Mouse (Mus musculus): Measurements from ENCODE around the gene 4930595D18Rik. TPM values are rescaled to one million over a fixed set of nuclear protein-coding genes. Genes with fewer than 3 reads are reported as not detected.
A peak's percentile ranks its signal among the peaks of the same experiment; 100 is the strongest.

4930595D18Rik gene
- polyA plus RNA-seq, 1 experiment from 2014 or later: not detected

- Histone ChIP-seq H3K4me1 (peaks cover 15% of the 10 kb centered on the region), H3K9me3 (no peaks in the 10 kb centered on the region), H3K4me3 (no peak overlapping the region), H3K9ac (replicated peaks) (no peak overlapping the region), H3K36me3 (no peaks in the 10 kb centered on the region), H3K4me2 (replicated peaks) (no peak overlapping the region), H3K27me3 (no peaks in the 10 kb centered on the region), H3K27ac (replicated peaks) (no peak overlapping the region)
- ATAC-seq (replicated peaks): no peak
- 13% methylated on average over 6 of the region's 6 CpGs for WGBS
Observed at GRCm38 (mm10) chr12:111150236-111150596, 34.1 kb downstream of the 4930595D18Rik start.

GRCm38 (mm10) chr12:111149495-111150235 lies 34.6 kb downstream of the 4930595D18Rik start:
- Histone ChIP-seq H3K9ac (replicated peaks) (no peak overlapping the region), H3K36me3 (no peaks in the 10 kb centered on the region), H3K4me2 (replicated peaks) (no peak overlapping the region), H3K9me3 (no peaks in the 10 kb centered on the region), H3K27ac (replicated peaks) (no peak overlapping the region), H3K4me1 (peaks cover 21% of the 10 kb centered on the region), H3K27me3 (no peaks in the 10 kb centered on the region), H3K4me3 (no peak overlapping the region)
- ATAC-seq (replicated peaks): no peak
- WGBS: 72% methylated on average over 17 of the region's 17 CpGs

GRCm38 (mm10) chr12:111145269-111145668 lies 39.0 kb downstream of the 4930595D18Rik start:
- H3K4me2 ChIP-seq (replicated peaks): no peak overlapping the region
- no peaks in the 10 kb centered on the region for H3K36me3 ChIP-seq
- H3K9me3 ChIP-seq: no peaks in the 10 kb centered on the region
- WGBS: 43% methylated on average over 9 of the region's 9 CpGs
- H3K4me3 ChIP-seq: no peak overlapping the region
- H3K4me1 ChIP-seq: peaks cover 31% of the 10 kb centered on the region
- H3K27ac ChIP-seq (replicated peaks): peak overlapping the region; percentile 36
- H3K27me3 ChIP-seq: no peaks in the 10 kb centered on the region
- peak; percentile 43 for ATAC-seq (replicated peaks)
- no peak overlapping the region for H3K9ac ChIP-seq (replicated peaks)

GRCm38 (mm10) chr12:111144598-111144997 lies 39.7 kb downstream of the 4930595D18Rik start:
- H3K4me1 ChIP-seq: peaks cover 31% of the 10 kb centered on the region
- no peaks in the 10 kb centered on the region for H3K27me3 ChIP-seq
- no peaks in the 10 kb centered on the region for H3K9me3 ChIP-seq
- H3K27ac ChIP-seq (replicated peaks): no peak overlapping the region
- no peak overlapping the region for H3K4me3 ChIP-seq
- ATAC-seq (replicated peaks): no peak
- H3K36me3 ChIP-seq: no peaks in the 10 kb centered on the region
- WGBS: 89% methylated on average over 2 of the region's 2 CpGs
- no peak overlapping the region for H3K4me2 ChIP-seq (replicated peaks)
- no peak overlapping the region for H3K9ac ChIP-seq (replicated peaks)

- Histone ChIP-seq H3K27me3 (no peaks in the 10 kb centered on the region), H3K9ac (replicated peaks) (0 out of 2 replicates have a peak overlapping the region, but pooled peaks have one; percentile 5), H3K4me3 (0 out of 2 replicates have a peak overlapping the region, but pooled peaks have one; percentile 3), H3K4me2 (replicated peaks) (peak overlapping the region; percentile 33), H3K9me3 (no peaks in the 10 kb centered on the region), H3K36me3 (no peaks in the 10 kb centered on the region), H3K4me1 (peaks cover 31% of the 10 kb centered on the region), H3K27ac (replicated peaks) (peak overlapping the region; percentile 83)
- peak; percentile 49 for ATAC-seq (replicated peaks)
- 46% methylated on average over 16 of the region's 16 CpGs for WGBS
Observed at GRCm38 (mm10) chr12:111143509-111144063, 40.7 kb downstream of the 4930595D18Rik start.

GRCm38 (mm10) chr12:111143005-111143508 lies 41.2 kb downstream of the 4930595D18Rik start:
- H3K9ac ChIP-seq (replicated peaks): 0 out of 2 replicates have a peak overlapping the region, but pooled peaks have one; percentile 5

GRCm38 (mm10) chr12:111137079-111137478 lies 47.2 kb downstream of the 4930595D18Rik start:
- no peak for ATAC-seq (replicated peaks)
- H3K4me2 ChIP-seq (replicated peaks): no peak overlapping the region
- no peaks in the 10 kb centered on the region for H3K9me3 ChIP-seq
- no peaks in the 10 kb centered on the region for H3K27me3 ChIP-seq
- H3K4me1 ChIP-seq: peaks cover 17% of the 10 kb centered on the region
- no peak overlapping the region for H3K27ac ChIP-seq (replicated peaks)
- H3K9ac ChIP-seq (replicated peaks): no peak overlapping the region
- WGBS: 58% methylated on average over 2 of the region's 2 CpGs
- H3K4me3 ChIP-seq: no peak overlapping the region
- H3K36me3 ChIP-seq: no peaks in the 10 kb centered on the region

More at GRCm38 (mm10) chr12:111143005-111143508, 41.2 kb downstream of the 4930595D18Rik start:
- peak; percentile 75 for ATAC-seq (replicated peaks)
- peak overlapping the region; percentile 33 for H3K4me2 ChIP-seq (replicated peaks)
- H3K4me1 ChIP-seq: peaks cover 31% of the 10 kb centered on the region
- H3K9me3 ChIP-seq: no peaks in the 10 kb centered on the region
- 0 out of 2 replicates have a peak overlapping the region, but pooled peaks have one; percentile 3 for H3K4me3 ChIP-seq
- no peaks in the 10 kb centered on the region for H3K27me3 ChIP-seq
- 6% methylated on average over 12 of the region's 12 CpGs for WGBS
- H3K36me3 ChIP-seq: no peaks in the 10 kb centered on the region
- peak overlapping the region; percentile 83 for H3K27ac ChIP-seq (replicated peaks)

- H3K27ac ChIP-seq (replicated peaks): peak overlapping the region; percentile 85
- ATAC-seq (replicated peaks): no peak
- H3K9me3 ChIP-seq: no peaks in the 10 kb centered on the region
- no peak overlapping the region for H3K4me2 ChIP-seq (replicated peaks)
- 56% methylated on average over 3 of the region's 3 CpGs for WGBS
- H3K36me3 ChIP-seq: no peaks in the 10 kb centered on the region
- no peak overlapping the region for H3K9ac ChIP-seq (replicated peaks)
- H3K27me3 ChIP-seq: no peaks in the 10 kb centered on the region
- peaks cover 17% of the 10 kb centered on the region for H3K4me1 ChIP-seq
- H3K4me3 ChIP-seq: no peak overlapping the region
Observed at GRCm38 (mm10) chr12:111135953-111136352, 48.3 kb downstream of the 4930595D18Rik start.

- H3K27me3 ChIP-seq: no peaks in the 10 kb centered on the region
Observed at GRCm38 (mm10) chr12:111134791-111135733, 49.2 kb downstream of the 4930595D18Rik start.

GRCm38 (mm10) chr12:111134169-111134568 lies 50.1 kb downstream of the 4930595D18Rik start:
- Histone ChIP-seq H3K4me1 (peaks cover 17% of the 10 kb centered on the region), H3K9me3 (no peaks in the 10 kb centered on the region), H3K4me3 (no peak overlapping the region), H3K36me3 (no peaks in the 10 kb centered on the region), H3K4me2 (replicated peaks) (no peak overlapping the region), H3K27ac (replicated peaks) (peak overlapping the region; percentile 85), H3K27me3 (no peaks in the 10 kb centered on the region), H3K9ac (replicated peaks) (no peak overlapping the region)
- 70% methylated on average over 7 of the region's 7 CpGs for WGBS
- ATAC-seq (replicated peaks): no peak

More at GRCm38 (mm10) chr12:111134791-111135733, 49.2 kb downstream of the 4930595D18Rik start:
- no peak overlapping the region for H3K9ac ChIP-seq (replicated peaks)
- peak overlapping the region; percentile 85 for H3K27ac ChIP-seq (replicated peaks)
- no peaks in the 10 kb centered on the region for H3K9me3 ChIP-seq
- H3K36me3 ChIP-seq: no peaks in the 10 kb centered on the region
- peak; percentile 46; the same call in 1 of the 2 replicates for ATAC-seq (replicated peaks)
- H3K4me2 ChIP-seq (replicated peaks): no peak overlapping the region
- no peak overlapping the region for H3K4me3 ChIP-seq
- WGBS: 45% methylated on average over 19 of the region's 19 CpGs
- peaks cover 17% of the 10 kb centered on the region for H3K4me1 ChIP-seq

GRCm38 (mm10) chr12:111125666-111126065 lies 58.6 kb downstream of the 4930595D18Rik start:
- Histone ChIP-seq H3K27me3 (no peaks in the 10 kb centered on the region), H3K4me2 (replicated peaks) (no peak overlapping the region), H3K4me3 (no peak overlapping the region), H3K27ac (replicated peaks) (no peak overlapping the region), H3K4me1 (peaks cover 8% of the 10 kb centered on the region), H3K9me3 (no peaks in the 10 kb centered on the region), H3K9ac (replicated peaks) (no peak overlapping the region), H3K36me3 (no peaks in the 10 kb centered on the region)
- no peak for ATAC-seq (replicated peaks)
- WGBS: 72% methylated on average over 6 of the region's 6 CpGs
